Mouse (Mus musculus) forebrain, embryonic 14.5 days (tissue): ENCODE results near the gene Klk14. TPM values are rescaled to one million over a fixed set of nuclear protein-coding genes. Genes with fewer than 3 reads are reported as not detected.

Experiments
- ATAC-seq: fragments of 200-750 bp; cut with Nextera tagmentation; 2 replicates; pipeline ENCODE4 v1.8.0; 2017; ENCODE audit warnings: mild to moderate bottlenecking, moderate library complexity
- DNase-seq: peaks from one replicate; pipeline ENCODE4 v3.0.0-alpha.2; 2015; ENCODE audit warnings: low spot score
- H3K27ac ChIP-seq: fragments of 300-500 bp; sonication (generic); 2 replicates; pipeline ENCODE4 v1.5.1; 2014; ENCODE audit warnings: low read depth, mild to moderate bottlenecking, control low read depth, low read length, moderate library complexity
- H3K27me3 ChIP-seq: fragments of 300-500 bp; sonication (generic); replicated peaks from 2 replicates; pipeline ENCODE4 v1.6.1; 2014; ENCODE audit warnings: low read length, control low read depth, mixed read lengths; ENCODE audit not compliant: control insufficient read depth, insufficient read depth
- H3K36me3 ChIP-seq: fragments of 300-500 bp; sonication (generic); 2 replicates; pipeline ENCODE4 v1.6.1; 2014; ENCODE audit warnings: low read length, control low read depth; ENCODE audit not compliant: control insufficient read depth, insufficient read depth
- H3K4me1 ChIP-seq: fragments of 300-500 bp; sonication (generic); 2 replicates; pipeline ENCODE4 v1.6.1; 2014; ENCODE audit warnings: antibody characterized with exemption, low read length, control low read depth; ENCODE audit not compliant: control insufficient read depth, insufficient read depth
- H3K4me2 ChIP-seq: fragments of 300-500 bp; sonication (generic); 2 replicates; pipeline ENCODE4 v1.6.1; 2014; ENCODE audit warnings: mild to moderate bottlenecking, control low read depth, low read length
- H3K4me3 ChIP-seq: fragments of 300-500 bp; sonication (generic); 2 replicates; pipeline ENCODE4 v1.5.1; 2014; ENCODE audit warnings: low read depth, low read length, control low read depth
- H3K9ac ChIP-seq: fragments of 300-500 bp; sonication (generic); 2 replicates; pipeline ENCODE4 v1.6.1; 2014; ENCODE audit warnings: mild to moderate bottlenecking, low read length, control low read depth, moderate library complexity
- H3K9me3 ChIP-seq: fragments of 300-500 bp; sonication (generic); replicated peaks from 2 replicates; pipeline ENCODE4 v1.6.1; 2016; ENCODE audit warnings: low read length, control low read depth, mixed read lengths; ENCODE audit not compliant: control insufficient read depth
- WGBS: fragments of 180-500 bp; shearing (Covaris S2); extraction: QIAGEN DNeasy Blood & Tissue Kit; methylation state at CpG from one replicate; pipeline ENCODE4 v1.1.7; 2014; 5-methylcytosine and 5-hydroxymethylcytosine counted together
- polyA plus RNA-seq: library from polyadenylated mRNA; unstranded; fragments of >200 nt; fragmentation: Nextera tagmentation; extraction: Ambion mirVana; gene quantifications from 2 replicates; pipeline ENCODE4 v1.2.1, GENCODE M21; 2014

Klk14 gene
- polyA plus RNA-seq, 1 experiment from 2014 or later = not detected

DNA sequence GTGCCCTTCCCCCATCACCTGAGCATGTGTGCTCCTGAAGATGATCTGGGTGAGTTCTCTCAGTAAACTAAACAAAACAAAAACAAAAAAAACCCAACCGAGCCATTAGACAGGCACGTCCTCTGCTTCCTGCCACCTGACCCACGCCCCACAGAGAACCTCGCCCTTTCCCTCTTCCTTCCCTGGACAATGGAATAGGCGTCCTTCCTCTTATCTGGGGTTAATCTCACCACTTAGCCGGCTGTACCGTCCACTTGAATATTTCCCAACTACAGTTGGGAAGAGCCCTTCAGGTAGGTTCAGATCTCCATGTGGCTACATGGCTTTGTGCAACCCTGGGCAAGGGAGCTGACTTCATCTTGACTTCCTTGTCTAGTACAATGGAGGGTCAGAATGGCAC is 5.1 kb upstream of the Klk14 start:
- Histone ChIP-seq H3K36me3 (no peaks in the 10 kb centered on the region), H3K4me2 (no peak overlapping the region), H3K9me3 (no peaks in the 10 kb centered on the region), H3K27me3 (no peaks in the 10 kb centered on the region), H3K9ac (no peak overlapping the region), H3K4me3 (no peak overlapping the region), H3K27ac (no peak overlapping the region), H3K4me1 (no peaks in the 10 kb centered on the region)
- WGBS = 83% methylated on average over 7 of the region's 7 CpGs
- no peak for ATAC-seq
- no peak for DNase-seq

DNA sequence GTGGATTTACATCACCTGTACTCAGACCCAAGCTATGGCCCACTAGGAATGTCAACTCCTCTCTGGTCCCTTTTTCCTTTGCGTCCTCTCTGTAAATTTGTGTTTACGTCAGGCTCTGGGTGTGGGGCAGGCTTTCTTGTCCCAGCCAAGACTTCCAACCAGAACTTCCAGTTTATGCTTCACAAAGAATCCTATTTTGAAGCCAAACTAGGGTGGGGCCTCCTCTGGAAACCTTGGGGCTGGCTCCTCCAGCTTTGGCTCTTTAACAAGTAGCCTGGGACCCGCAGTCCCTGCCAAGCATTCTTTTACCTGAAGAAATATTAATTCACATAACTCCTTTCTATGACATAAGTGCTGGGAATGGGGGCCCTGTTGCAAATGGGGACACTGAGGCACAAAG is 19.8 kb downstream of the Klk14 start:
- ATAC-seq = no peak
- no peaks in the 10 kb centered on the region for H3K27me3 ChIP-seq
- 96% methylated on average over 3 of the region's 3 CpGs for WGBS
- H3K4me3 ChIP-seq = no peak overlapping the region
- H3K9ac ChIP-seq = no peak overlapping the region
- no peak overlapping the region for H3K27ac ChIP-seq
- no peak for DNase-seq
- no peaks in the 10 kb centered on the region for H3K4me1 ChIP-seq
- H3K9me3 ChIP-seq = no peaks in the 10 kb centered on the region
- H3K4me2 ChIP-seq = no peak overlapping the region
- no peaks in the 10 kb centered on the region for H3K36me3 ChIP-seq

DNA sequence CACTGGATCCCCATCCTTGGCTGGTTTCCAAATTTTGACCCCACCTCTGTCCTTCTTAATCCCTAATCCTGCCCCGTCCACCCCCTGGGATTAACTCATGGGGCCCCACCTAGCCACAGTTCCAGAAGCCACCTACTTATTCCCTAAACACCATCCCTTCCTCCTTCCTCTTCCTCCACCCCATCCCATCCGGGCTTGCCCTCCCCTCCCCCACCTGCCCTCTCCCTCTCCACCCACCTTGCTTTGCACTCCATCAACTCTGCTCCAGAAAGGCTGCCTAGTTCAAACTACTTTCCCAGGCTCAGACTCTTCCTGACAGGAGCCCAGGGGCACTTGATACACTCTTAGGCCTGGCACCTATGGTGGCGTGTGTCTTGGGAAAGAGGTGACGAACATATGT is 22.0 kb downstream of the Klk14 start, which contains the start of gene Klk13:
Gene Klk13, plus strand, starts transcription at position 301 of the 400 bp plus-strand sequence.
- no peaks in the 10 kb centered on the region for H3K9me3 ChIP-seq
- no peak for ATAC-seq
- H3K9ac ChIP-seq = no peak within 1 kb of the TSS
- no peak within 1 kb of the TSS for H3K4me2 ChIP-seq
- H3K27ac ChIP-seq = no peak within 1 kb of the TSS
- no peak for DNase-seq
- WGBS = 60% methylated on average over 4 of the region's 4 CpGs
- H3K27me3 ChIP-seq = no peaks in the 10 kb centered on the region
- no peak within 1 kb of the TSS for H3K4me3 ChIP-seq
- no peaks in the 10 kb centered on the region for H3K36me3 ChIP-seq
- no peaks in the 10 kb centered on the region for H3K4me1 ChIP-seq

DNA sequence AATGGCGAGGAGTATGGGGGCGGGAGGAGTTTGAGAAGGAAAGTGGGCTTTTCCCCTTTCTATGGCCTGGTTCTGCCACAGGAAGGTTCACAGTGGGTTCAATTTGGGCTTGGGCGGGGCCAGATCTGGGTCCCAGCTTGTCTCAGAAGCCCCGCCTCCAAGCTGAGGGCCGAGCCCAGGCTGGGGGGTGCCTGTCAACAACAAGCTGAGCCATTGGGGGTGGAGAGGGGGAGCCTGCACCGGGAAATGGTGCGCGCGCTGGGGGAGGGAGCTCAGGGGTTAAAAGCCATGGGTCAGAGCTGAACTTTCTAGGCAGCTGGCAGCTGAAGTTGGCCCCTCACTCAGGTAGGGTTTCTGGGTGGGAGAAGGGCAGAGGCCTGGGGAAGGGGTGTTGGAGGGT is 22.7 kb downstream of the Klk14 start:
- 7% methylated on average over 9 of the region's 9 CpGs for WGBS
- H3K4me1 ChIP-seq = no peaks in the 10 kb centered on the region
- no peaks in the 10 kb centered on the region for H3K36me3 ChIP-seq
- DNase-seq (no peak), ATAC-seq (no peak)
- H3K9me3 ChIP-seq = no peaks in the 10 kb centered on the region
- H3K9ac ChIP-seq = no peak overlapping the region
- H3K27me3 ChIP-seq = no peaks in the 10 kb centered on the region
- H3K27ac ChIP-seq = no peak overlapping the region
- H3K4me2 ChIP-seq = no peak overlapping the region
- H3K4me3 ChIP-seq = no peak overlapping the region

DNA sequence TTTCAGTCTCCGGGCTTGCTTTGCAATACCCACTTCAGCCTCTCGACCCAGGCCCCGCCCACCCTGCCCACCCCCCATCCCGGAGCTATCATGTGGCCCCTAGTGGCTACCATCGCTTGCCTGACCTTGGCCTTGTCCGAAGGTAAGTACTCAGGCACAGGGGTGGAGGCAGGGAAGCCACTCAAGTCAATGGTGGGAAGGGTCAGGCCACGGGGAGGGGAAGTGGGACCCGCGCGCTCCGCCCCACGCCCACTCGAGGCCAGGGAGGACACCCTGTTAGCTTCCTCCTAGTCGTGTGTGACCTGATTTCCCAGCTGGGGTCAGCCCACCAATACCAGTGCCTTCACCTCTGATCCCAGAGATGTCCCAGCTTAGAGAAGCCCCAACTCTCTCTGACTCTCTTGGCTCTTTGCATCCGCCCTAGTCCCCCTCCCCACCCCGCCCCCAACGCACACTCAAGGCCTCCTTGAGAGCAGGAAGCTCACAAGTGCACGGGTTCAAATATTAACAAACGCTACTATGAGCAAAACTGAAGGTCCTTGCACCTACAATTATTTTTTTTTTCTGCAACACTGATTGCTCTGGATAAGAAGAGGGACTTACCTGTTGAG is 23.6 kb downstream of the Klk14 start:
- H3K4me3 ChIP-seq = no peak overlapping the region
- DNase-seq = no peak
- 8% methylated on average over 17 of the region's 19 CpGs for WGBS
- no peak overlapping the region for H3K27ac ChIP-seq
- H3K4me2 ChIP-seq = no peak overlapping the region
- H3K27me3 ChIP-seq = no peaks in the 10 kb centered on the region
- no peaks in the 10 kb centered on the region for H3K4me1 ChIP-seq
- ATAC-seq = no peak
- H3K9ac ChIP-seq = no peak overlapping the region
- H3K9me3 ChIP-seq = no peaks in the 10 kb centered on the region
- H3K36me3 ChIP-seq = no peaks in the 10 kb centered on the region

Other genes starting within 250 kb of the Klk14 start
- gene Cldnd2, start 249.6 kb upstream of the Klk14 start, polyA plus RNA-seq = not detected in 2 replicates
- gene Etfb, start 246.3 kb upstream of the Klk14 start, polyA plus RNA-seq = 156 and 182 TPM in 2 replicates
- not detected in 2 replicates for gene Gm45233, start 246.3 kb upstream of the Klk14 start, polyA plus RNA-seq
- gene Vsig10l, start 227.3 kb upstream of the Klk14 start, polyA plus RNA-seq = 3.2 and 6.5 TPM in 2 replicates
- gene Iglon5, start 200.3 kb upstream of the Klk14 start, polyA plus RNA-seq = 4.6 and 5.1 TPM in 2 replicates
- gene 4931406B18Rik, start 184.5 kb upstream of the Klk14 start, polyA plus RNA-seq = not detected in 2 replicates
- 0.61 and 1.2 TPM in 2 replicates for gene Cd33, start 146.0 kb upstream of the Klk14 start, polyA plus RNA-seq
- 7.6 and 9.0 TPM in 2 replicates for gene Zfp658, start 128.2 kb upstream of the Klk14 start, polyA plus RNA-seq
- gene Zfp719, start 110.8 kb upstream of the Klk14 start, polyA plus RNA-seq = 18.8 and 21.5 TPM in 2 replicates
- gene Zfp819, start 83.2 kb upstream of the Klk14 start, polyA plus RNA-seq = 0.47 and 0.53 TPM in 2 replicates
- not detected in 2 replicates for gene Ceacam18, start 55.7 kb upstream of the Klk14 start, polyA plus RNA-seq
- gene Siglece, start 30.3 kb upstream of the Klk14 start, polyA plus RNA-seq = 0.19 and 0.42 TPM in 2 replicates
- 18.9 and 20.6 TPM in 2 replicates for gene Ctu1, start 18.4 kb upstream of the Klk14 start, polyA plus RNA-seq
- gene Klk13, start 22.1 kb downstream of the Klk14 start, polyA plus RNA-seq = not detected in 2 replicates
- 0.19 TPM in 1 of 2 replicates, not detected in the other for gene Klk12, start 78.5 kb downstream of the Klk14 start, polyA plus RNA-seq
- gene Klk11, start 84.2 kb downstream of the Klk14 start, polyA plus RNA-seq = not detected in 2 replicates
- 0.13 TPM in 1 of 2 replicates, not detected in the other for gene Klk10, start 90.6 kb downstream of the Klk14 start, polyA plus RNA-seq
- not detected in 2 replicates for gene Klk9, start 101.5 kb downstream of the Klk14 start, polyA plus RNA-seq
- 7.1 and 9.6 TPM in 2 replicates for gene Klk8, start 107.2 kb downstream of the Klk14 start, polyA plus RNA-seq
- gene Klk7, start 120.9 kb downstream of the Klk14 start, polyA plus RNA-seq = not detected in 2 replicates
- gene Klk6, start 134.1 kb downstream of the Klk14 start, polyA plus RNA-seq = not detected in 2 replicates
- not detected in 2 replicates for gene Klk5, start 151.6 kb downstream of the Klk14 start, polyA plus RNA-seq
- gene Klk4, start 190.7 kb downstream of the Klk14 start, polyA plus RNA-seq = 0.69 and 0.86 TPM in 2 replicates
- not detected in 2 replicates for gene Klk15, start 243.3 kb downstream of the Klk14 start, polyA plus RNA-seq